Mouse (Mus musculus) urinary bladder, postnatal 14 days (tissue): ENCODE results near the gene Ccl4.

ENCODE experiments used
- DNase-seq: peaks from one replicate; pipeline ENCODE4 v3.0.0; 2021; ENCODE audit warnings: low spot score

Gene Ccl4

GRCm38 (mm10) chr11:83662204-83662603 lies at the start of gene Ccl4:
Ccl4 (plus strand) TSS chr11:83662584.
- DNase-seq, result no peak

- no peak for DNase-seq
These were observed 45.8 kb upstream of the Ccl4 start for GRCm38 (mm10) chr11:83616586-83616985.

- DNase-seq, result no peak
These were observed 44.1 kb upstream of the Ccl4 start for GRCm38 (mm10) chr11:83618238-83618637.

GRCm38 (mm10) chr11:83619037-83619436 lies 43.3 kb upstream of the Ccl4 start:
- no peak for DNase-seq

- no peak for DNase-seq
These were observed 38.8 kb upstream of the Ccl4 start for GRCm38 (mm10) chr11:83623586-83623985.

- no peak for DNase-seq
These were observed 33.6 kb upstream of the Ccl4 start for GRCm38 (mm10) chr11:83628808-83629207.

GRCm38 (mm10) chr11:83630630-83631029 lies 31.8 kb upstream of the Ccl4 start:
- DNase-seq, result no peak

GRCm38 (mm10) chr11:83631065-83631464 lies 31.3 kb upstream of the Ccl4 start:
- no peak for DNase-seq

- DNase-seq, result no peak
These were observed 29.6 kb upstream of the Ccl4 start for GRCm38 (mm10) chr11:83632744-83633143.

- DNase-seq, result no peak
These were observed 28.0 kb upstream of the Ccl4 start for GRCm38 (mm10) chr11:83634425-83634824.

GRCm38 (mm10) chr11:83634898-83635297 lies 27.5 kb upstream of the Ccl4 start:
- DNase-seq, result no peak

- DNase-seq, result no peak
These were observed 25.6 kb upstream of the Ccl4 start for GRCm38 (mm10) chr11:83636742-83637235.

- DNase-seq, result no peak
These were observed 23.4 kb upstream of the Ccl4 start for GRCm38 (mm10) chr11:83638934-83639333.

GRCm38 (mm10) chr11:83639533-83639932 lies 22.9 kb upstream of the Ccl4 start:
- no peak for DNase-seq

- DNase-seq, result no peak
These were observed 22.2 kb upstream of the Ccl4 start for GRCm38 (mm10) chr11:83640141-83640540.

GRCm38 (mm10) chr11:83641216-83641615 lies 21.2 kb upstream of the Ccl4 start:
- no peak for DNase-seq

- no peak for DNase-seq
These were observed 16.9 kb upstream of the Ccl4 start, which contains the start of gene Rpl9-ps1 for GRCm38 (mm10) chr11:83645521-83645920. Rpl9-ps1 (minus strand) TSS chr11:83645621.

- no peak for DNase-seq
These were observed 15.8 kb upstream of the Ccl4 start for GRCm38 (mm10) chr11:83646356-83647149.

- no peak for DNase-seq
These were observed 13.0 kb upstream of the Ccl4 start, which contains the start of gene Ccl3 for GRCm38 (mm10) chr11:83649305-83649841. Ccl3 (minus strand) TSS chr11:83649355.

GRCm38 (mm10) chr11:83654606-83655005 lies 7.8 kb upstream of the Ccl4 start:
- no peak for DNase-seq

- DNase-seq, result no peak
These were observed 4.9 kb upstream of the Ccl4 start for GRCm38 (mm10) chr11:83657508-83657907.

- DNase-seq, result no peak
These were observed 3.6 kb upstream of the Ccl4 start for GRCm38 (mm10) chr11:83658797-83659196.

- DNase-seq, result no peak
These were observed 1.1 kb downstream of the Ccl4 start for GRCm38 (mm10) chr11:83663532-83663931.
